Mouse (Mus musculus): Measurements from ENCODE around the gene DXBay18. TPM values are rescaled to one million over a fixed set of nuclear protein-coding genes. Genes with fewer than 3 reads are reported as not detected.

DXBay18 gene
- polyA plus RNA-seq (2015; fragmentation: Illumina TruSeq; extraction: RNeasy Lipid Tissue Mini Kit (QIAGEN cat#74804); ENCODE audit: insufficient read depth, low read depth, low replicate concordance): not detected

GRCm38 (mm10) chrX:73149350-73149749 is at the start of gene DXBay18:
TSS of gene DXBay18 (minus strand) at chrX:73149450.

GRCm38 (mm10) chrX:73191934-73192333 is 42.7 kb upstream of the DXBay18 start, which contains the start of gene Xlr3b:
TSS of gene Xlr3b (plus strand) at chrX:73192207.

GRCm38 (mm10) chrX:73176889-73177288 is 27.6 kb upstream of the DXBay18 start, which contains the start of gene Spin2d:
TSS of gene Spin2d (minus strand) at chrX:73176989.

GRCm38 (mm10) chrX:73148496-73148895 is 754 bp downstream of the DXBay18 start, which contains the start of gene Xlr5b:
TSS of gene Xlr5b (plus strand) at chrX:73148796.

GRCm38 (mm10) chrX:73116747-73117146 is 32.5 kb downstream of the DXBay18 start, which contains the start of gene Gm14685:
TSS of gene Gm14685 (plus strand) at chrX:73117047.

GRCm38 (mm10) chrX:73096941-73097508 is 52.2 kb downstream of the DXBay18 start, which contains the start of gene Xlr3a:
TSS of gene Xlr3a (minus strand) at chrX:73097095.

Other genes with a start within 250 kb of the DXBay18 start
- gene Cetn2, start 231.0 kb downstream of the DXBay18 start, polyA plus RNA-seq (2015; fragmentation: Illumina TruSeq; extraction: RNeasy Lipid Tissue Mini Kit (QIAGEN cat#74804); ENCODE audit: insufficient read depth, low read depth, low replicate concordance): 8.8 TPM
- gene Nsdhl, start 230.9 kb downstream of the DXBay18 start, polyA plus RNA-seq (2015; fragmentation: Illumina TruSeq; extraction: RNeasy Lipid Tissue Mini Kit (QIAGEN cat#74804); ENCODE audit: insufficient read depth, low read depth, low replicate concordance): 3.2 TPM
- 4.1 TPM for gene Zfp185, start 162.1 kb downstream of the DXBay18 start, polyA plus RNA-seq (2015; fragmentation: Illumina TruSeq; extraction: RNeasy Lipid Tissue Mini Kit (QIAGEN cat#74804); ENCODE audit: insufficient read depth, low read depth, low replicate concordance)
- not detected for gene Pnma5, start 112.3 kb downstream of the DXBay18 start, polyA plus RNA-seq (2015; fragmentation: Illumina TruSeq; extraction: RNeasy Lipid Tissue Mini Kit (QIAGEN cat#74804); ENCODE audit: insufficient read depth, low read depth, low replicate concordance)
- gene Pnma3, start 84.7 kb downstream of the DXBay18 start, polyA plus RNA-seq (2015; fragmentation: Illumina TruSeq; extraction: RNeasy Lipid Tissue Mini Kit (QIAGEN cat#74804); ENCODE audit: insufficient read depth, low read depth, low replicate concordance): not detected
- gene Xlr4a, start 67.0 kb downstream of the DXBay18 start, polyA plus RNA-seq (2015; fragmentation: Illumina TruSeq; extraction: RNeasy Lipid Tissue Mini Kit (QIAGEN cat#74804); ENCODE audit: insufficient read depth, low read depth, low replicate concordance): 1.0 TPM
- gene Xlr3a, start 52.4 kb downstream of the DXBay18 start, polyA plus RNA-seq (2015; fragmentation: Illumina TruSeq; extraction: RNeasy Lipid Tissue Mini Kit (QIAGEN cat#74804); ENCODE audit: insufficient read depth, low read depth, low replicate concordance): 4.9 TPM
- gene Gm14685, start 32.4 kb downstream of the DXBay18 start, polyA plus RNA-seq (2015; fragmentation: Illumina TruSeq; extraction: RNeasy Lipid Tissue Mini Kit (QIAGEN cat#74804); ENCODE audit: insufficient read depth, low read depth, low replicate concordance): not detected
- gene Xlr5b, start 654 bp downstream of the DXBay18 start, polyA plus RNA-seq (2015; fragmentation: Illumina TruSeq; extraction: RNeasy Lipid Tissue Mini Kit (QIAGEN cat#74804); ENCODE audit: insufficient read depth, low read depth, low replicate concordance): not detected
- gene Spin2d, start 27.5 kb upstream of the DXBay18 start, polyA plus RNA-seq (2015; fragmentation: Illumina TruSeq; extraction: RNeasy Lipid Tissue Mini Kit (QIAGEN cat#74804); ENCODE audit: insufficient read depth, low read depth, low replicate concordance): not detected
- gene Xlr3b, start 42.8 kb upstream of the DXBay18 start, polyA plus RNA-seq (2015; fragmentation: Illumina TruSeq; extraction: RNeasy Lipid Tissue Mini Kit (QIAGEN cat#74804); ENCODE audit: insufficient read depth, low read depth, low replicate concordance): 1.0 TPM
- gene Xlr4b, start 64.9 kb upstream of the DXBay18 start, polyA plus RNA-seq (2015; fragmentation: Illumina TruSeq; extraction: RNeasy Lipid Tissue Mini Kit (QIAGEN cat#74804); ENCODE audit: insufficient read depth, low read depth, low replicate concordance): not detected
- gene F8a, start 78.8 kb upstream of the DXBay18 start, polyA plus RNA-seq (2015; fragmentation: Illumina TruSeq; extraction: RNeasy Lipid Tissue Mini Kit (QIAGEN cat#74804); ENCODE audit: insufficient read depth, low read depth, low replicate concordance): 3.2 TPM
- not detected for gene Xlr4c, start 93.7 kb upstream of the DXBay18 start, polyA plus RNA-seq (2015; fragmentation: Illumina TruSeq; extraction: RNeasy Lipid Tissue Mini Kit (QIAGEN cat#74804); ENCODE audit: insufficient read depth, low read depth, low replicate concordance)
- gene Xlr3c, start 115.9 kb upstream of the DXBay18 start, polyA plus RNA-seq (2015; fragmentation: Illumina TruSeq; extraction: RNeasy Lipid Tissue Mini Kit (QIAGEN cat#74804); ENCODE audit: insufficient read depth, low read depth, low replicate concordance): not detected
- not detected for gene Xlr5a, start 143.5 kb upstream of the DXBay18 start, polyA plus RNA-seq (2015; fragmentation: Illumina TruSeq; extraction: RNeasy Lipid Tissue Mini Kit (QIAGEN cat#74804); ENCODE audit: insufficient read depth, low read depth, low replicate concordance)
- gene Xlr5c, start 143.5 kb upstream of the DXBay18 start, polyA plus RNA-seq (2015; fragmentation: Illumina TruSeq; extraction: RNeasy Lipid Tissue Mini Kit (QIAGEN cat#74804); ENCODE audit: insufficient read depth, low read depth, low replicate concordance): not detected
- gene Gm45015, start 187.4 kb upstream of the DXBay18 start, polyA plus RNA-seq (2015; fragmentation: Illumina TruSeq; extraction: RNeasy Lipid Tissue Mini Kit (QIAGEN cat#74804); ENCODE audit: insufficient read depth, low read depth, low replicate concordance): not detected
- 3.6 TPM for gene Zfp275, start 193.2 kb upstream of the DXBay18 start, polyA plus RNA-seq (2015; fragmentation: Illumina TruSeq; extraction: RNeasy Lipid Tissue Mini Kit (QIAGEN cat#74804); ENCODE audit: insufficient read depth, low read depth, low replicate concordance)
- gene Gm18336, start 249.3 kb upstream of the DXBay18 start, polyA plus RNA-seq (2015; fragmentation: Illumina TruSeq; extraction: RNeasy Lipid Tissue Mini Kit (QIAGEN cat#74804); ENCODE audit: insufficient read depth, low read depth, low replicate concordance): not detected